Mouse (Mus musculus) spleen, postnatal 14 days (tissue): ENCODE data around the gene Nol10.

ENCODE experiments used
- DNase-seq, 2 experiments: peaks; one replicate each; pipeline ENCODE4 v3.0.0; 2021 to 2022; ENCODE audit warnings: low spot score in 2 of 2

The Nol10 gene

DNA sequence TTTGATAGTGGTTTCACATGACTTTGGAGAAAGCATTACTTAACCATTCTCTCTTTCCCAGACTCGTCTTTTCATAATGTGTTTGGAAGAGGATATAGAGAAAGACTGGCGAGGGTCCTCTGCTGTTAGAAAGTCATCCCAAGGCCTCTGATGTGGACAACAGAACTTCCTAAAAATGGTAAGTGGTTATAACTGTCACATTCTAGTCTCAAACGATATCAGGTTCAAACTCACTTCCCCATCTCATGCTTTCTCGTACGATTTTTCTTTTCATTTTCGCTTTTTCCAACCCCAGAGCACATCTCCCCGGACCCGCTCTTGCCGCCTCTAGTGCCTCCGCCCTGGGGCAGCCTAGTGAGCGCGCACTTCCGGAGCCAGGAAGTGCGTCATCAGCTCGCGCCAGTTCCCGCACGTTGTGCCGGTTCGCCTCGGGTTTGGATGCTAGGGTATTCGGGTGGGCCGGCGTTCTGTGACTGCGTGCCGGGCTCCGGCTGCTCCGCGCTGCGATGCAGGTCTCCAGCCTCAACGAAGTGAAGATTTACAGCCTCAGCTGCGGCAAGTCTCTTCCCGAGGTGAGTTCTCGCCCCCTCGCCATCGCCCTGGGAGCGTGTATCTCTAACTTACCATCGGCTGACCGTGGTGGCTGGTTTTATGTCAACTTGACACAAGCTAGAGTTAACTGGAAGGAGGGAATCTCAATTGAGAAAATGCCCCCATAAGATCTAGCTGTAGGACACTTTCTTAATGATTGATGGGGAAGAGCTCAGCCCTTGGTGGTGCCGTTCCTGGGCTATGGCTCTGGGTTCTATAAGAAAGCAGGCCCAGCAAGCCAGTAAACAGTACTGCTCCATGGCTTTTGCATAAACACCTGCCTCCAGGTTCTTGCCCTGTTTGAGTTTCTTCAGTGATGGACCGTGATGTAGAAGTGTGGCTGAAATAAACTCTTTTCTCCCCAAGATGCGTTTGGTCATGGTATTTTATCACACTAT lies at the start of gene Nol10:
Gene Nol10, plus strand, starts transcription at position 411 of the 989 bp plus-strand sequence.
- peak; percentile 69 to 84 for DNase-seq

GRCm38 (mm10) chr12:17299902-17300301 lies 48.4 kb upstream of the Nol10 start:
- DNase-seq: no peak

DNA sequence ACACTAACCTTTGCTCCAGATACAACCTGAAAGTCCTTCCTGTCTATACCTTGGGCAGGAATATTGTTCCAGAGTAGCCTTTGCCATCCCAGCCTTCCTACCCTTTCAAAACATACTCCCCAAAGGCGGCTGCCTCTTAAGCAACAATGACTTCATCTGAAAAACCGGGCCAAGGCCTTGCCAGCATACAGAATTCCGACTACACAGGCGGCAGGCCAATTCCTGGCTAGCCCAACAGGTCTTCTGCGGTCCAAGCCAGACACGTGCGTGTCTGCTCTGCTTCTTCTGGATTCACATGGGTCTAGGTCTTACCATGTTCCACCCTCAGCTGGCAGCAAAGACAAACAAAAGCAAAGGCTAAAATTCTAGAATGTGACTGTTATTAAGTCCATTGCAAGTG lies 42.8 kb upstream of the Nol10 start:
- DNase-seq: no peak

DNA sequence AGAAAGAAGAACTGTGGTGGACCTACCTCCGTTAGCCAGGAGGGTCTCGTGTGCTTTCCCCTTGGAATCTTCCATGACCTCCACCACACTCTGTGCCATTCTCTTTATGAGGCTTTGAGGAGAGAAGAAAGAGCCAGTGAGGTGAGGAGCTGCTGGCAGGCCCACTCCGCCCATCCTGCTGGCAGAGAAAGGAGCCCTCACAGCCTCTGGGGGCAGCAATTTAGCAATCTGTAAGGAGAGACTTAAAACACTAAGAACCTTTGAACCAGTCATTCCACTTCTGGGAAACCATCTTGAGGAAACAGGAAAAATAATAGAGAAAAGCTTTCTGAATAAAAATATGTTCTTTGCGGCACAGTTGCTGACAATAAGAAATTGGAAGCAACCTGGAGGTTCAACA lies 40.0 kb upstream of the Nol10 start:
- DNase-seq: no peak

- no peak for DNase-seq
These were observed 37.1 kb upstream of the Nol10 start for GRCm38 (mm10) chr12:17310852-17311839.

DNA sequence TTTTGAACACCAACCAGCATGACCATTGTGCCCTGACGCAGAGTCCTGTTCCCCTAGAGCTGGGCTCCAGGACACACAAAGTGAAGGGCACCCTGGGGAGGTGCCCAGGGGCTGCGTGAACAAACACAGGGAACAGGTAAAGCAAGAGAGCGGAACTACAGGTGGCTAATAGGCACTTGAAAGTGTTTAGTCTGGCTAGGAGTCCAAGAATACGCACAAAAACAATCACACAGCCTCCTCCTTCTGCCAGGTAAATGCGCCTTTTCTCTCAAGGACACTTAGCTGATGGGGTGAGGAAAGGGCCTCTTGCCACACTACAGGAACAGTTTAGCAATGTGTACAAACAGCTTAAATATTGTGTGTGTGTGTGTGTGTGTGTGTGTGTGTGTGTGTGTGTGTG lies 32.2 kb upstream of the Nol10 start:
- DNase-seq: no peak

GRCm38 (mm10) chr12:17317970-17318369 lies 30.3 kb upstream of the Nol10 start:
- no peak for DNase-seq

- no peak for DNase-seq
These were observed 29.8 kb upstream of the Nol10 start for GRCm38 (mm10) chr12:17318453-17318852.

DNA sequence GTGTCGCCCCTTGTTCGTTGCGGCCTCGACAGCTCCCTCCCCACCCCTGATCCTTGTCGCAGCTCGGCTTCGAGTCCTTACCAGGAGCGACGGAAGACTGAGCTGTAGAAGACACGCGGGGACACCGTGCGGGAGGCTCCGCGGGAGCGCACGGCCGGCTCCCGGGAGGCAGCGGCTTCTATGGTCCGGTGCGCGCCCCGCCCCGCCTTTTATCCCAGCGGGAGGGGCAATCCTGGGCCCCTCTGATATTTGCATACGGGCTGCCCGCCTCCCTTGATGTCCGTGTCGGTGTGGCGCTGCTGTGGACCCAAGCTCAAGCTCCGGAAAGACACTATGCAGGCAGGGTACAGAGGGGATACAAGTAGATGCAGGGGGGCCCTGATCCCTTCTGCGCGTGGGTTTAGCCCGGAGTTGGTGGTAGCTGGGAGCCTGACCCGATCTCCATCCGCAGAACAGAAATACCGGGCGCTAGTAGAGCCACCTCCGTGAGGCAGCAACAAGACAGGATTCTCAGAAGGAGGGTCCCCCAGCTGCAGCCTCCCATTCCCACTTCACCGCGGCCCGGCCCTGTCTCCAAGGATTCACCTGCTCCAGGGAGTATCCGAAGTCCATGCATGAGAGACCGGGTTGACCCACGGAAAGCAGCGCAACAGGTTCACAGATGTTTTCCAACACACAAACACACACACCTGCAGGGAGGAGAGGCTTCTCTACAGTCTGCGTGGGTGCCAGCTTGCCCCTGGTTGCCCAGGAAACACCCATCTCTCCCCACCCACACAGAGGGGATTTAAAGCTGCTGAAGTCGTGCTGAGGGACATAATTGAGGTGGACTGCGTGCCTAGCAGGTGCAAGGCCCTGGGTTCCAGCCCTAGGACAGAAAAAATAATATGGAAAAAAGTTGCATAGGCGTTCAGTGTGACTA lies 23.4 kb upstream of the Nol10 start:
- DNase-seq: no peak

DNA sequence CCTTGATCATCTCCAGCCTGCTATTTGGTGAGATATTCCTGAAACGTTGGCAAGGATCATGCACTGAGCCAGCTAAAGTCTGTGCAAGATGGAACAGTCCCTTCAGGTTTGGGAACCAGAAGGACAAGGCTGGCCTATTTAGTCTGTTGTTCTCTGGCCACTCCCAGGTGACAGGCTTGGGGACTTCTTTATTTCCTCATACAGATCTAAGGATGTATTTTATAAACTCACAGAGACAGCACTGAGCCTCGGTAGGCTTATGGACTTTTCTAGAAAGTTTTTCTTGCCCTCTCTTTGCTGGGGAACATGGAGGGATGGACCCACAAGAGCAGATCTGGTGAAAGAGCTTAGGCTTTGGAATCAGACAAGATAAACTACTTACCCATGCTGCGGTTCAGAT lies 19.0 kb upstream of the Nol10 start, which contains the start of gene Atp6v1c2:
Gene Atp6v1c2, minus strand, starts transcription at position 101 of the 400 bp plus-strand sequence.
- DNase-seq: no peak

GRCm38 (mm10) chr12:17333459-17333858 lies 14.8 kb upstream of the Nol10 start:
- no peak for DNase-seq

- no peak for DNase-seq
These were observed 9.9 kb upstream of the Nol10 start for GRCm38 (mm10) chr12:17338338-17338737.

DNA sequence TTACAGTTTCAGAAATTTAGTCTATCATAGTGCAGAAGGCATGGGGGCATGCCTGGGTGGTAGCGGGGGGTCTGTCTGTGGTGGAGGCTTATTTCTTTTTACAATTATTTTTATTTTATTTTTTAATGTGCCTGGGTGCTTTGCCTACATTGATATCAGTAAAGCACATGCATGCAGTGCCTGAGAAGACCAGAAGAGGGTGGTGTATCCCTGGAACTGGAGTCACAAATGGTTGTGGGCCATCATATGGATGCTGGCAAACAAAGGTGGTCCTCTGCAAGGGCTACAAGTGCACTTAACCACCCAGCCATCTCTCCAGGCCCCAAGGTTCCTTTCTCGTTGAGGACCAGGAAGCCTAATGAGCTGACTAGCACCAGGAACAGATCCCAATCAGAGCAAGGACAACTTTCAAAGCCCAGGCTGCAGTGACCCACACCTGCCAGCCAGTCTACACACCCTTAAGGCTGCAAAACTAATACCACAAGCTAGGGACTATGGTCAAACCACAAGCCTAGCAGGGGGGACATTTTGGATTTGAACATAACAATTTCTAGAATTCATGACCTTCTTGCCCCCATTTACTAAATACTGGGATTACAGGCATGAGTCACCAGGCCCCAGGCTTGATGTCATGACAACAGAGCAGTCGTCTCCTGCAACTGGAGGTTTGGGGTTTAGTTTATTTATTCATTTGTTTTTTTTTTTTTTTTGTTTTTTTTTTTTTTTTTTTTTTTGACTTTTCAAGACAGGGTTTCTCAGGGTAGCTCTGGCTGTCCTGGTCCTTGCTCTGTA lies 8.9 kb upstream of the Nol10 start:
- no peak for DNase-seq

DNA sequence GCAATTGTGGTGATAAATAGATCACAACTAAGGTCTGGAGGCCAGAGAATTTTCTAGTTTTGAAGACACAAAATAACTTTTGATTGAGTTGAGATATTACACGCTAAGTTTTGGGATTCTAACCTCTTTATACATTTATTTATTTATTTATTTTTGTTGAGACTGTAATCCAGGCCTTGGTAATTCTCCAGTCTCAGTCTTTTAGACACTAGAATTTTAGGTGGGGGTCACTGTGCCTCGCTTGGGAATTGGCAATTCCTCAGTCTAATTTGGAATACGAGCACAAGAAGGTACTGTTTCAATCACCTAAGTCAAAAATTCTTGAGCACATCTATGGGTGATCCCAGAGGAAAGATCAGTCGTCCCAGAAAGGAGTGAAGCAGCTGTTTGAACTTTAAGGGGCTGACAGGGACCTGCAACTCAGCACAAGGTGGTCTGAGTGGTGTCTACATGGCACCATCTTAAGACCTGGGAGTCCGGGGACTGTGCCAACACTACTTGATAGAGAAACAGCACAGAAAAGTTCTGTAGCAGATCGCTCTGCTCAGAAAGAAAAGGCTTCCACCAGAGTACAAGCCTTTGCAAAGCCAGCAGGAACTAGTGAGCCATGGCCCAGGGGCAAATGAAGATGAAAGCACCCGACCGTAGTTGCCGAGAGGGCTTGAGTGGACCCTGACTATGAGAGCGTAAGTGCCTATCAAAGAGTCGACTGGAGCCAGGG lies 771 bp upstream of the Nol10 start:
- DNase-seq: no peak

GRCm38 (mm10) chr12:17350106-17350505 lies 1.8 kb downstream of the Nol10 start:
- DNase-seq: no peak

GRCm38 (mm10) chr12:17356853-17357252 lies 8.6 kb downstream of the Nol10 start:
- no peak for DNase-seq

GRCm38 (mm10) chr12:17357795-17358194 lies 9.5 kb downstream of the Nol10 start:
- no peak for DNase-seq

- DNase-seq: no peak
These were observed 10.7 kb downstream of the Nol10 start for GRCm38 (mm10) chr12:17358981-17359380.

- no peak for DNase-seq
These were observed 11.8 kb downstream of the Nol10 start for GRCm38 (mm10) chr12:17360104-17360503.

- no peak for DNase-seq
These were observed 12.4 kb downstream of the Nol10 start for GRCm38 (mm10) chr12:17360650-17361049.
